Mouse (Mus musculus) stomach, postnatal 0 days (tissue): ENCODE measurements at regions not wholly inside any gene's neighbourhood (a gene's known extent, or its start where the extent isn't known, plus 50 kb on each side); places are given as distances from the start of the nearest gene placed in this dataset.
A peak's percentile ranks its signal among the peaks of the same experiment; 100 is the strongest.

Source experiments
- ATAC-seq: fragments of 200-750 bp; cut with Nextera tagmentation; 2 replicates; pipeline ENCODE4 v1.8.0; 2017; ENCODE audit not compliant: low FRiP score, low TSS enrichment
- DNase-seq: peaks from one replicate; pipeline ENCODE4 v3.0.0-alpha.2; 2016; ENCODE audit warnings: low spot score
- H3K27ac ChIP-seq: fragments of 300-500 bp; sonication (generic); replicated peaks from 2 replicates; pipeline ENCODE4 v1.5.1; 2014; ENCODE audit warnings: mild to moderate bottlenecking, control low read depth
- H3K27me3 ChIP-seq: fragments of 300-500 bp; sonication (generic); 2 replicates; pipeline ENCODE4 v1.6.1; 2014; ENCODE audit warnings: low read length; ENCODE audit not compliant: control insufficient read depth, insufficient read depth
- H3K36me3 ChIP-seq: fragments of 300-500 bp; sonication (generic); 2 replicates; pipeline ENCODE4 v1.6.1; 2014; ENCODE audit warnings: low read length, mixed read lengths; ENCODE audit not compliant: control insufficient read depth, insufficient read depth
- H3K4me1 ChIP-seq: fragments of 300-500 bp; sonication (generic); replicated peaks from 2 replicates; pipeline ENCODE4 v1.6.1; 2014; ENCODE audit warnings: antibody characterized with exemption; ENCODE audit not compliant: control insufficient read depth, insufficient read depth
- H3K4me2 ChIP-seq: fragments of 300-500 bp; sonication (generic); replicated peaks from 2 replicates; pipeline ENCODE4 v1.6.1; 2014; ENCODE audit warnings: low read depth, mild to moderate bottlenecking, control low read depth, moderate library complexity
- H3K4me3 ChIP-seq: fragments of 300-500 bp; sonication (generic); 2 replicates; pipeline ENCODE4 v1.5.1; 2014; ENCODE audit warnings: low read depth, low read length, control low read depth
- H3K9ac ChIP-seq: fragments of 300-500 bp; sonication (generic); 2 replicates; pipeline ENCODE4 v1.6.1; 2014; ENCODE audit warnings: mild to moderate bottlenecking, low read length, control low read depth, mixed read lengths
- H3K9me3 ChIP-seq: fragments of 300-500 bp; sonication (generic); 2 replicates; pipeline ENCODE4 v1.6.1; 2016; ENCODE audit warnings: low read length; ENCODE audit not compliant: control insufficient read depth
- CTCF ChIP-seq: IDR thresholded peaks from 2 replicates; pipeline ENCODE4 v1.5.1; 2016; ENCODE audit warnings: antibody characterized with exemption, low read depth, mild to moderate bottlenecking, moderate library complexity
- EP300 ChIP-seq: optimal IDR thresholded peaks from 2 replicates; pipeline ENCODE3; 2016; ENCODE audit warnings: antibody characterized with exemption
- WGBS: fragments of 180-500 bp; shearing (Covaris S2); extraction: QIAGEN DNeasy Blood & Tissue Kit; methylation state at CpG from one replicate; pipeline ENCODE4 v1.1.7; 2014; 5-methylcytosine and 5-hydroxymethylcytosine counted together

DNA sequence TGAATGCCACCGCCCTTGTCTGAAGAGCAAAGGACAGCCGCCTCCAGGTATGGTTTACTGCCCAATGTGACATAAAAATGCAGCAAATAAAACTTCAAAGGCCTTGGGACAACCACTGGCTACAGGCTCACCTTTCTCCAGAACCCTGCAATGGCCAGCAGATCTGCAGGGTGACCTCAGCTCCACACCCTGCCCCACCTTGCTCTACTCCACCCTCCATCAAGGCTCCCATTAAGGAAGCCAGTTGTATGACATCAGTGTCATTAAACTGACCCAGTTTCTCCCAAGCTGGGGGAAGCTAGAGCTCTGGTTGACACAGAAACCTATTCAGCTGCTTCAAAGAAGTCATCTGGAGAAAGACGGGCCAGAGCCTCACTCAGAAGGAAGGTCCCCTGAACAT is 310.2 kb downstream of the Tbc1d1 start:
- peak overlapping the region; percentile 53; the same call in 1 of the 2 replicates for H3K27ac ChIP-seq
- H3K9me3 ChIP-seq = no peaks in the 10 kb centered on the region
- H3K27me3 ChIP-seq = no peaks in the 10 kb centered on the region
- no peak overlapping the region for H3K4me3 ChIP-seq
- TF ChIP-seq CTCF = no peak
- no peak for TF ChIP-seq EP300
- no peak overlapping the region for H3K9ac ChIP-seq
- peak; percentile 35 for DNase-seq
- H3K4me2 ChIP-seq = no peak overlapping the region
- H3K4me1 ChIP-seq = no peaks in the 10 kb centered on the region
- no peaks in the 10 kb centered on the region for H3K36me3 ChIP-seq
- WGBS = 82% methylated on average over 3 of the region's 3 CpGs
- peak; percentile 89 for ATAC-seq

DNA sequence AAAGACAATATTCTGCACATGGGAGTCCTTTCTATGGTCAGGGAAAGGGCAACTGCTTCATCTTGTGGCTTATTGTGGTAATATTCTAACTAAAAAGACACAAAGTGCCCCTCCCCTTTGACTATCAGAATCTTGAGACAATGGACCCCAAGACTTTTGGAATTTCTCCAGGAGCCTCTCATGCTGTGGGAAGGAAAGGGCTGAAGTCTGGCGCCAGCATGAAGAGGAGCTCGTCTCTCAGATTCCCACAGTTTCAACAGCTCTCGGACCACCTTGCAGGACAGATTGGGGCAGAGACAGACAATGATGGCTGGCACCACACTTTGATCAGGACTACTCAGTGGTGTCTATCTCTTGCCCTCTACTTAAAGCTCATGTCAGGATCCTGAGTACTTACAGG is 311.8 kb downstream of the Tbc1d1 start:
- Histone ChIP-seq H3K27me3 (no peaks in the 10 kb centered on the region), H3K4me1 (no peaks in the 10 kb centered on the region), H3K27ac (no peak overlapping the region), H3K36me3 (no peaks in the 10 kb centered on the region), H3K4me3 (no peak overlapping the region), H3K9ac (no peak overlapping the region), H3K9me3 (no peaks in the 10 kb centered on the region), H3K4me2 (no peak overlapping the region)
- ATAC-seq (no peak), DNase-seq (no peak)
- no peak for TF ChIP-seq CTCF
- no peak for TF ChIP-seq EP300
- 83% methylated on average over 3 of the region's 3 CpGs for WGBS

DNA sequence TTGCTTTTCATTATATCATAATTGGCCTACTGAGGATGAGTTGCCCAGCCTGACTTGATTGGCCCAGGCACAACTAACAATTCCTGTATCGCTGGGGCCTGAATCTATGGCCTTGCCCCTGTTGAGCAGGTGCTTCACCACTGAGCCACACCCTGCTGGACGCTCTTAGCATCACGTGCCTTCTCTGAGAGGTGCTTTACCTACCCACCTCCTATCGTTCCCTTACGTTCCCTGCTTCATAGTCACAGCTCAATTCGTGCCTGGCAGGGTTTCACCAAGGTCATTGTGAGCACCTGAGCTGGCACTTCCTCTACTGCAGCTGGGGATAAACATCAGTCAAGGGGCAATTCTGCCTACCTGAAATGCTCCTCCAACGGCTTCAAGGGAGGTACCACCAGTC is 312.2 kb downstream of the Tbc1d1 start:
- no peak overlapping the region for H3K4me2 ChIP-seq
- ATAC-seq (no peak), DNase-seq (no peak)
- H3K4me3 ChIP-seq = no peak overlapping the region
- no peaks in the 10 kb centered on the region for H3K27me3 ChIP-seq
- no peak overlapping the region for H3K9ac ChIP-seq
- H3K4me1 ChIP-seq = no peaks in the 10 kb centered on the region
- TF ChIP-seq CTCF (no peak), EP300 (no peak)
- 74% methylated on average over 7 of the region's 7 CpGs for WGBS
- H3K9me3 ChIP-seq = no peaks in the 10 kb centered on the region
- H3K36me3 ChIP-seq = no peaks in the 10 kb centered on the region
- no peak overlapping the region for H3K27ac ChIP-seq

DNA sequence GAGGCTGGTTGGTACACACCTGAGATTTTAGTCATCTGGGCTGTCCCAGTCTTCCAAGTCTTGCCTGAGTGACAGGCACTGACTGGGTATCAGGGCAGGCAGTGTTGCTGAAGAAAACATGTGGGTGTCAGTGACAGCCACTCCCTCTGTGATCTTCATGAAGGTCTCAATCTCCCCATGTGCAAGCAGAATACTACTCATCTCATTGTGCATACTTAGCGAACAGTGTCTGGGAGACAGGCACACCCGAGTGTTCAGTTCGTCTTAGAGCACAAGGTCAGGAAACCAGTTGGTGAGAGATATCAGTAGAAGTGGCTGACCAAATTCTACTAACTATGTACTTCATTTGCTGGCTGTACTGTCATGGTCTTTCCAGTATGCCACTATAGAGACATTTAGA is 315.9 kb downstream of the Tbc1d1 start:
- no peak for TF ChIP-seq CTCF
- no peak for TF ChIP-seq EP300
- Histone ChIP-seq H3K4me3 (no peak overlapping the region), H3K27ac (no peak overlapping the region), H3K4me2 (no peak overlapping the region), H3K36me3 (no peaks in the 10 kb centered on the region), H3K9ac (no peak overlapping the region), H3K4me1 (no peaks in the 10 kb centered on the region), H3K27me3 (no peaks in the 10 kb centered on the region), H3K9me3 (no peaks in the 10 kb centered on the region)
- DNase-seq = no peak
- 0 out of 2 replicates have a peak, but pooled peaks have one; percentile 32 for ATAC-seq
- 74% methylated on average over 3 of the region's 3 CpGs for WGBS

DNA sequence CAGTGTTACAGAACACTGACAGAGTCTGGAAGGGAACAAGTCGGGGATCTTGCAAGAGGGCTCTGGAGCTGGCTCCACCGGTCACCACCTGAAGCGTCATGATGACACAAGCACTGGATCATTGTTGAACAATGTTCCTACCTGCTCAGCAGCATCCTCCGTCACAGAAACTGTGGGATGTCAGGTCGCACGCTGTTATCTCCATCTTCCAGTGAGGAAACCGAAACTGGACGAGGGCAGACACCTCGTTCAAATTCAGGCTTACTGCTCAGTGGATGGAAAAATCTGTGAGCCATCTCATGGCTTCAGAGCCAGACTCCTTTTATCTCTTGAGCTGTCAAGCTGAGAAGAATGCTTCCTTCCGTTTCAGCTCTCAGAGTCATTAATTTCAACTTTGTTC is 316.3 kb downstream of the Tbc1d1 start:
- TF ChIP-seq EP300 (no peak), CTCF (no peak)
- no peak overlapping the region for H3K4me3 ChIP-seq
- H3K36me3 ChIP-seq = no peaks in the 10 kb centered on the region
- H3K4me1 ChIP-seq = no peaks in the 10 kb centered on the region
- no peaks in the 10 kb centered on the region for H3K27me3 ChIP-seq
- 70% methylated on average over 10 of the region's 10 CpGs for WGBS
- DNase-seq = no peak
- no peak for ATAC-seq
- no peak overlapping the region for H3K9ac ChIP-seq
- no peak overlapping the region for H3K4me2 ChIP-seq
- no peak overlapping the region for H3K27ac ChIP-seq
- H3K9me3 ChIP-seq = no peaks in the 10 kb centered on the region

DNA sequence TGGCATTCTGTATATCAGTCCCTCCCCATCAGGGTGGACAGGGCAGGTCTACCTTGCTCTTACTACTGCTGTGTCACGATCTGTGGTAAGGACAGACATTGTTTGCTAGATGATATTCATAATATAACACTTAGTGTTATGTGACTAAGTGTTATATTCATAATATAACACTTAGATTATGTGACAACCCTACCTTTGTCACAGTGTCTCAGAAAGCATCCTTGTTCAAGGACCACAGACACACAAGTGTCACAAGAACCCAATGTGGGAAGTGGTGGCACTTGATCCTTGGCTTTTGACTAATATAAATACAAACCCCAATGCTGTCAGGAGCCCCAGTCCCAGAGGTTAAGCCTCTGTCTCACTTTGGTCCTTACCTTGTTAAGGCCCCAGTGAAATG is 318.8 kb downstream of the Tbc1d1 start:
- Histone ChIP-seq H3K9me3 (no peaks in the 10 kb centered on the region), H3K36me3 (no peaks in the 10 kb centered on the region), H3K27ac (no peak overlapping the region), H3K4me1 (no peaks in the 10 kb centered on the region), H3K4me3 (no peak overlapping the region), H3K27me3 (no peaks in the 10 kb centered on the region), H3K4me2 (no peak overlapping the region), H3K9ac (no peak overlapping the region)
- TF ChIP-seq CTCF (no peak), EP300 (no peak)
- DNase-seq = no peak
- WGBS = 92% methylated on average over 1 of the region's 1 CpGs
- no peak for ATAC-seq
